ENCODE assay signal across 15 mouse cellular contexts in genomic region chr15:82160731-82161640, GRCm38 (mm10). TPM values are rescaled to one million over a fixed set of nuclear protein-coding genes. Genes with fewer than 3 reads are reported as not detected.
DNase-seq lines count a peak whose midpoint lies in the region; ATAC-seq and TF ChIP-seq lines count a peak whose summit lies in the region.
"Had no signal": no experiment of that assay in that cellular context is flagged by ENCODE, and none has a peak within 500 bp of the region (broad histone marks: within the 10 kb centered on the region; RNA-seq: fewer than 3 reads in every experiment).

No protein-coding gene starts in this region.

- H3K4me2 ChIP-seq in intestine, embryonic 16.5 days (ENCODE audit: low read depth, low read length) = no peak overlapping the region
- H3K4me2 ChIP-seq in intestine, postnatal 0 days (replicated peaks; ENCODE audit: low read depth) = no peak overlapping the region
- H3K4me2 ChIP-seq in stomach, postnatal 0 days (replicated peaks; ENCODE audit: low read depth) = no peak overlapping the region
- H3K4me2 ChIP-seq: intestine, embryonic 15.5 days; limb, embryonic 13.5 days had no signal

- peaks cover 2% of the 10 kb centered on the region; the same call in 1 of the 2 replicates for H3K36me3 ChIP-seq in intestine, embryonic 16.5 days (ENCODE audit: control insufficient read depth, insufficient read depth, low read length)
- H3K36me3 ChIP-seq in intestine, postnatal 0 days (ENCODE audit: control insufficient read depth, insufficient read depth) = no peaks in the 10 kb centered on the region
- no peaks in the 10 kb centered on the region for H3K36me3 ChIP-seq in spleen, adult 2 months (ENCODE audit: control insufficient read depth, insufficient read depth, low read length)
- no peaks in the 10 kb centered on the region for H3K36me3 ChIP-seq in stomach, postnatal 0 days (ENCODE audit: control insufficient read depth, insufficient read depth, low read length)
- H3K36me3 ChIP-seq: intestine, embryonic 15.5 days had no signal

- TF ChIP-seq EP300 in stomach, postnatal 0 days (optimal IDR thresholded peaks at IDR 0.05) = peak; percentile 72

- H3K27me3 ChIP-seq in intestine, embryonic 16.5 days (replicated peaks; ENCODE audit: control insufficient read depth, insufficient read depth, low read length) = no peaks in the 10 kb centered on the region
- H3K27me3 ChIP-seq in intestine, postnatal 0 days (replicated peaks; ENCODE audit: control insufficient read depth, insufficient read depth, low read length) = no peaks in the 10 kb centered on the region
- H3K27me3 ChIP-seq in spleen, adult 2 months (ENCODE audit: control insufficient read depth, insufficient read depth, low read length) = no peaks in the 10 kb centered on the region
- no peaks in the 10 kb centered on the region for H3K27me3 ChIP-seq in stomach, postnatal 0 days (ENCODE audit: control insufficient read depth, insufficient read depth, low read length)
- H3K27me3 ChIP-seq: intestine, embryonic 15.5 days; limb, embryonic 13.5 days had no signal

- DNase-seq in adrenal gland, postnatal 10 days = peak; percentile 30
- no peak for DNase-seq in adrenal gland, postnatal 36 days
- DNase-seq in spleen, adult 2 months (ENCODE audit: low read depth in 1 of 2, low spot score in 2 of 2) = no peak
- no peak for DNase-seq in spleen, postnatal 36 days (ENCODE audit: low spot score in 2 of 2)
- no peak for DNase-seq in stomach, postnatal 0 days (ENCODE audit: low spot score)
- DNase-seq in testis, postnatal 14 days (ENCODE audit: low spot score) = no peak
- DNase-seq: cerebellum, adult 11-12 months; heart, postnatal 4 days; kidney, postnatal 4 days; layer of hippocampus, postnatal 36 days had no signal

- TF ChIP-seq CTCF in intestine, postnatal 0 days (IDR thresholded peaks at IDR 0.05; ENCODE audit: low read depth) = no peak
- no peak for TF ChIP-seq CTCF in spleen, adult 2 months (IDR thresholded peaks at IDR 0.05; ENCODE audit: extremely low read depth, insufficient read depth, insufficient read length, insufficient replicate concordance)
- TF ChIP-seq CTCF in stomach, postnatal 0 days (IDR thresholded peaks at IDR 0.05; ENCODE audit: low read depth) = no peak

- H3K4me3 ChIP-seq in intestine, embryonic 16.5 days (ENCODE audit: low read length) = no peak overlapping the region
- no peak overlapping the region for H3K4me3 ChIP-seq in intestine, postnatal 0 days (ENCODE audit: low read depth, low read length)
- H3K4me3 ChIP-seq in spleen, adult 2 months (ENCODE audit: extremely low read depth, insufficient read depth, insufficient read length) = no peak overlapping the region
- no peak overlapping the region for H3K4me3 ChIP-seq in stomach, postnatal 0 days (ENCODE audit: low read depth, low read length)
- H3K4me3 ChIP-seq: forebrain, embryonic 10.5 days; intestine, embryonic 15.5 days; limb, embryonic 13.5 days had no signal

- H3K9ac ChIP-seq in intestine, embryonic 16.5 days (ENCODE audit: low read depth, low read length) = no peak overlapping the region
- H3K9ac ChIP-seq in intestine, postnatal 0 days (ENCODE audit: low read depth, low read length) = no peak overlapping the region
- no peak overlapping the region; the same call in 1 of the 2 replicates for H3K9ac ChIP-seq in stomach, postnatal 0 days (ENCODE audit: low read length)
- H3K9ac ChIP-seq: intestine, embryonic 15.5 days; limb, embryonic 13.5 days had no signal

- 0 out of 2 replicates have a peak overlapping the region, but pooled peaks have one; percentile 10 for H3K27ac ChIP-seq in intestine, embryonic 16.5 days (ENCODE audit: low read length)
- H3K27ac ChIP-seq in intestine, postnatal 0 days (ENCODE audit: low read depth, low read length) = no peak overlapping the region
- H3K27ac ChIP-seq in spleen, adult 2 months (ENCODE audit: insufficient read depth, low read length) = peak overlapping the region; percentile 40; the same call in 1 of the 2 replicates
- peak overlapping the region; percentile 65 for H3K27ac ChIP-seq in stomach, postnatal 0 days (replicated peaks)
- H3K27ac ChIP-seq: forebrain, embryonic 10.5 days; intestine, embryonic 15.5 days; limb, embryonic 13.5 days had no signal

- no peak for ATAC-seq in intestine, embryonic 16.5 days
- ATAC-seq in intestine, postnatal 0 days = no peak
- ATAC-seq in stomach, postnatal 0 days (ENCODE audit: low FRiP score, low TSS enrichment) = peak; percentile 24; the same call in 1 of the 2 replicates
- ATAC-seq: intestine, embryonic 15.5 days had no signal

- H3K4me1 ChIP-seq in intestine, embryonic 16.5 days (ENCODE audit: control insufficient read depth, insufficient read depth, low read length) = peaks cover 73% of the 10 kb centered on the region
- H3K4me1 ChIP-seq in intestine, postnatal 0 days (replicated peaks; ENCODE audit: control insufficient read depth, insufficient read depth, low read length) = peaks cover 22% of the 10 kb centered on the region
- peaks cover 53% of the 10 kb centered on the region for H3K4me1 ChIP-seq in spleen, adult 2 months (ENCODE audit: control insufficient read depth, insufficient read depth, insufficient read length)
- peaks cover 15% of the 10 kb centered on the region for H3K4me1 ChIP-seq in stomach, postnatal 0 days (replicated peaks; ENCODE audit: control insufficient read depth, insufficient read depth)

- H3K9me3 ChIP-seq in intestine, embryonic 16.5 days (ENCODE audit: control insufficient read depth, low read length) = no peaks in the 10 kb centered on the region
- no peaks in the 10 kb centered on the region for H3K9me3 ChIP-seq in intestine, postnatal 0 days (ENCODE audit: control insufficient read depth)
- H3K9me3 ChIP-seq in stomach, postnatal 0 days (ENCODE audit: control insufficient read depth, low read length) = no peaks in the 10 kb centered on the region
- H3K9me3 ChIP-seq: forebrain, embryonic 10.5 days; intestine, embryonic 15.5 days; limb, embryonic 13.5 days had no signal

- WGBS in intestine, embryonic 16.5 days = 60% methylated on average over 11 of the region's 11 CpGs
- 44% methylated on average over 11 of the region's 11 CpGs for WGBS in intestine, postnatal 0 days
- 50% methylated on average over 11 of the region's 11 CpGs for WGBS in spleen, adult 2 months
- WGBS in stomach, postnatal 0 days = 49% methylated on average over 11 of the region's 11 CpGs

- TF ChIP-seq POLR2A in spleen, adult 2 months (IDR thresholded peaks at IDR 0.05; ENCODE audit: low read depth, low read length) = no peak

RNA-seq across cellular contexts. Expression of gene Srebf2, which starts 14.0 kb away (rescaled TPM):
- total RNA-seq in adrenal gland, postnatal 10 days (2021) = 10 to 100 TPM; 44.6 to 47.5 TPM
- 100 to 1,000 TPM in 1 of 2 experiments, 10 to 100 TPM in 1; 80.3 to 113 TPM for total RNA-seq in adrenal gland, postnatal 36 days (2021)
- polyA plus RNA-seq in intestine, embryonic 16.5 days (2015; fragmentation: Nextera tagmentation; extraction: Ambion mirVana) = 138 and 141 TPM in 2 replicates
- polyA plus RNA-seq in intestine, postnatal 0 days (2015; fragmentation: Nextera tagmentation; extraction: Ambion mirVana) = 68.7 and 69.5 TPM in 2 replicates
- 204 and 317 TPM in 2 replicates for polyA plus RNA-seq in spleen, adult 2 months (2012; rRNA removed)
- 119 and 127 TPM in 2 replicates for polyA plus RNA-seq in stomach, postnatal 0 days (2015; fragmentation: Nextera tagmentation; extraction: Ambion mirVana)

RNA-seq across cellular contexts. Expression of gene Ccdc134, which starts 33.3 kb away (rescaled TPM):
- total RNA-seq in adrenal gland, postnatal 10 days (2021) = 1 to 10 TPM; 8.6 to 8.7 TPM
- total RNA-seq in adrenal gland, postnatal 36 days (2021) = 10 to 100 TPM in 1 of 2 experiments, 1 to 10 TPM in 1; 6.7 to 11.3 TPM
- polyA plus RNA-seq in intestine, embryonic 16.5 days (2015; fragmentation: Nextera tagmentation; extraction: Ambion mirVana) = 9.8 and 11.6 TPM in 2 replicates
- 3.5 and 4.2 TPM in 2 replicates for polyA plus RNA-seq in intestine, postnatal 0 days (2015; fragmentation: Nextera tagmentation; extraction: Ambion mirVana)
- 16.2 and 16.7 TPM in 2 replicates for polyA plus RNA-seq in spleen, adult 2 months (2012; rRNA removed)
- polyA plus RNA-seq in stomach, postnatal 0 days (2015; fragmentation: Nextera tagmentation; extraction: Ambion mirVana) = 8.2 and 8.5 TPM in 2 replicates

RNA-seq across cellular contexts. Expression of gene Shisa8, which starts 51.6 kb away (rescaled TPM):
- total RNA-seq in adrenal gland, postnatal 10 days (2021) = under 1 TPM; 0.12 to 0.45 TPM
- total RNA-seq in adrenal gland, postnatal 36 days (2021) = under 1 TPM; 0.46 to 0.73 TPM
- 0.06 and 0.09 TPM in 2 replicates for polyA plus RNA-seq in intestine, embryonic 16.5 days (2015; fragmentation: Nextera tagmentation; extraction: Ambion mirVana)
- not detected in 2 replicates for polyA plus RNA-seq in intestine, postnatal 0 days (2015; fragmentation: Nextera tagmentation; extraction: Ambion mirVana)
- polyA plus RNA-seq in spleen, adult 2 months (2012; rRNA removed) = 5.4 and 14.7 TPM in 2 replicates
- 0.06 and 0.23 TPM in 2 replicates for polyA plus RNA-seq in stomach, postnatal 0 days (2015; fragmentation: Nextera tagmentation; extraction: Ambion mirVana)
